Mouse (Mus musculus) retina, postnatal 1 day (tissue): ENCODE measurements at regions not wholly inside any gene's neighbourhood (a gene's known extent, or its start where the extent isn't known, plus 50 kb on each side); places are given as distances from the start of the nearest gene placed in this dataset.

Experiments
- DNase-seq: peaks from one replicate; pipeline ENCODE4 v3.0.0-alpha.2; 2012

DNA sequence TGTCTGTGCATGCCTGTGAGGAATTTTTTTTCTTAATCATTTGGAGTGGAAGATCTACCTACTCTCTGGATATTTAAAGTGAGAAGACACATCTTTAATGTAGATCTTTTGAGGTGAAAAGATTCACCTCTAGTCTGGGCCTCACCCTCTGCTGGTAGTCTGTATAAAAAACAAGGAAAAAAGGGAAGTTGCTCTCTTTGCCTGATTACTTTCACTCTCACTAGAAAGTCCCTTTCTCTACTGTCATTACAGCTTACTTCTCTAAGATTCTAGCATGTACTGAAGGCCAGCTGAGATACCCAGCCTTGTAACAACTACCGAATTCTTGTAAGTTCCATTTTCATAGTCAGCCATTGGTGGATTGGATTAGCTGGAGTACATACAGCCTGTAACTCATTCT, 3791.9 kb downstream of the 9330182O14Rik start:
- no peak for DNase-seq

GRCm38 (mm10) chr15:43933608-43934007, 3799.4 kb downstream of the 9330182O14Rik start:
- no peak for DNase-seq

- peak; percentile 11 for DNase-seq
Measured at GRCm38 (mm10) chr15:43940424-43940823, 3806.3 kb downstream of the 9330182O14Rik start.

- no peak for DNase-seq
Measured at GRCm38 (mm10) chr15:43940905-43941304, 3806.7 kb downstream of the 9330182O14Rik start.

DNA sequence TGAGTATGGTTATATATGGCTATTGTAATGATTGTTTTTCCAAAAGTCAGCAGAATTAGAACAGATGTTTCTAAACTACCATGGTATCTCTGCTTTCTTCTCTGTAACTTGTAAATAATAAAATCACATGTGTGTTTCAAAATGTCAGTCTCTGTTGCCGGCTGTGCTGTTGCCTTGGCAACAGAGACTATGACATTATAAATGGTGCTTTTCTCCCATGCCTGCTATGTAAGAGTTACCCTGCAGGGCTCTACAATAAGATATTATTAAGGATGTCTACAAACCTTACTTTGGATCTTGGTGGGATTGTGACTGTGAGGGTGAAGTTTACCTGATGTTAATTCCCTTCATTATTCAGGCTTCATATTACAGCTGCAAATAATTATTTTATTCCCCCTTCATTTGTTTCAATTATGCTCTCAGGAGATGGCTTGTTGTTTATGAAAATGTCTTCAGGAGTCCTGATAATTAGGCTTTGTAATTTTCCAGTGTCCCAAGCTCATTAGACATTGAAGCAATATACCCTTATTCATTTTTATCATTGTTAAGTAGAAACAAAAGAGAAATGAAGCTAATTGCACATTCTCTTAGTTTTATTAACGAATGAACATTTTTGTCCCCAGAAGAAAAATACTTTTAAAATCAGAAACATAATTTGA, 3808.0 kb downstream of the 9330182O14Rik start:
- DNase-seq = no peak

DNA sequence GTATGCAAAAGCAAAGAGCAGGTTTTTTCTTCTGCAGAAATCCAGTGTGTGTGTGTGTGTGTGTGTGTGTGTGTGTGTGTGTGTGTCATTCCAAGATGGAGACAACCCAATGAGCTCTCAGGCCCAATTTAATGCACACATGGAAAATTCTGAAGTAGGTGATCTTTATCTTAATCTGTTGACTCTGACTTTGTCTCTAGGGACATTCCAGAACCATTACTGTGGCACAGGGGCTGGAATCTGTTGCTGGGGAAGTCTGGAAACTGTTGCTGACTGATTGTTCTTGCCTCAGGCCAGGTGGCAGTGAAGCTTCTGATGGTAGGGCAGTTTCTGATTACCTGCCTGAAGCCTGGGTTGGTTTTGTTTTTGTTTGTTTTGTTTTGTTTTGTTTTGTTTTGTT, 3850.8 kb downstream of the 9330182O14Rik start:
- DNase-seq = no peak

- peak; percentile 51 for DNase-seq
Measured at GRCm38 (mm10) chr15:43991229-43991628, 3857.1 kb downstream of the 9330182O14Rik start.

GRCm38 (mm10) chr15:43992936-43993335, 3858.8 kb downstream of the 9330182O14Rik start:
- no peak for DNase-seq

DNA sequence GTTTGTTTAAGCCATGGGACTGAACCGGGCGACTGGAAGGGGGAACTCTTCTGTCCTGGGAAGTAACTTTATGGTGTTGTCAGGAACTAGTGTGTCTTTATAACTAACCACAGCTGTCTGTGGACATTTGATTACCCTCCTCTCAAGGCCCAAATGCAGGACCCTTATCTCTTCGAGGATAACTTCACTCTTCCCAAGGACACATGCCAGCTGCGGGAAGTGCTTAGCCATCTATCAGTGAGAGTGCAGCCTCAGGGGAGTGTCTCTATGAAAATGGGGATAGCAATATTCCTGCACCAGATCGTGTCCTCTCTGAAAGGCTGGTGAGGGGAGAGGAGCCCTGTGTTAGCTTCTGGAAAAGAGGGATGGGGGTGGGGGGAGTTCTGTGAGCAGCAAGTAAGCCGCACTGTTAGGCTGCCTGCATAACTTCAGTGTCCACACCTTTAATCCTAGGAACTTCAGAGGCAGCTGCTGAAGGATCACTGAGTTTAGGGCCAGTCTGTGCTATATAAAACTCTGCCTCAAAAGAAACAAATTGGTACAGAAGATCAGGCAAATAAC, 3892.4 kb downstream of the 9330182O14Rik start:
- DNase-seq = peak; percentile 1

DNA sequence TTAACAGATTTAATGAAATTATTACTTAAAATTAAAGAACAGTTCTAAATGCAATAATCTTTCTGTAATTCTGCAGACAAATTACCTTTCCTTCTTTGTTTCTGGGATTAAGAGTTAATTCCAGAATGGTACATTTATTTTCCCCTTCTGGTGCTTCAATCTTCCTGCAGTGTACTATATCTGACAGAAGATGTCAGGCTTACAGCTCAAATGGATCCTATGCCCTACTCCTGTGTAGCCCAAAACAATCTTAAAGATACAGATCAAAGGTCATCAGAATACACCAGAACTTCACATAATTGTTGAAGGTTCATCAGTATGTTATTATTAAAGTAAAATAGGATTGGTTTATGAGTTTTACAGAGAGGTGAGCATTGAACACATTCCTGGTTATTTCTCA, 3901.7 kb downstream of the 9330182O14Rik start:
- DNase-seq = no peak

GRCm38 (mm10) chr15:44037893-44038292, 3903.7 kb downstream of the 9330182O14Rik start:
- DNase-seq = no peak

GRCm38 (mm10) chr15:44050565-44051274, 3916.6 kb downstream of the 9330182O14Rik start:
- no peak for DNase-seq

DNA sequence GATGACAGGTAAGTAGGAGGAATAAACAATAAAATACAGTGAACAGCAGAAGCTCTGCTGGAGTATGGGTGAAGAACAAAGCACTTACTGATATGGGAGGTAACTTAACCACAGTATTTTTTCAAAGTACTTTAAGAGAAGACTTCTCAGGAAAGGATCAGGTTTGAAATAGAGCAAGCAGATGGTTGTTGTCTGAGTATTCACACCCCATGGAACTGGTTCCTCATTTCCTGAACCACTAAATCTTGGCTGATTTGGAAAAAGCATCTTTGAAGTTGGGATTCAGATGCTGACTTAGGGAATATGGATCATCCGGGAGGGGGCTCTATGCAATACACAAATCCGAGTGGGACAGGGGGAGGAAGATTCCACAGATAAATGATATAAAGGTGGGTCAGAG, 3930.7 kb downstream of the 9330182O14Rik start:
- DNase-seq = no peak

- DNase-seq = no peak
Measured at GRCm38 (mm10) chr15:44083680-44084079, 3949.5 kb downstream of the 9330182O14Rik start.

DNA sequence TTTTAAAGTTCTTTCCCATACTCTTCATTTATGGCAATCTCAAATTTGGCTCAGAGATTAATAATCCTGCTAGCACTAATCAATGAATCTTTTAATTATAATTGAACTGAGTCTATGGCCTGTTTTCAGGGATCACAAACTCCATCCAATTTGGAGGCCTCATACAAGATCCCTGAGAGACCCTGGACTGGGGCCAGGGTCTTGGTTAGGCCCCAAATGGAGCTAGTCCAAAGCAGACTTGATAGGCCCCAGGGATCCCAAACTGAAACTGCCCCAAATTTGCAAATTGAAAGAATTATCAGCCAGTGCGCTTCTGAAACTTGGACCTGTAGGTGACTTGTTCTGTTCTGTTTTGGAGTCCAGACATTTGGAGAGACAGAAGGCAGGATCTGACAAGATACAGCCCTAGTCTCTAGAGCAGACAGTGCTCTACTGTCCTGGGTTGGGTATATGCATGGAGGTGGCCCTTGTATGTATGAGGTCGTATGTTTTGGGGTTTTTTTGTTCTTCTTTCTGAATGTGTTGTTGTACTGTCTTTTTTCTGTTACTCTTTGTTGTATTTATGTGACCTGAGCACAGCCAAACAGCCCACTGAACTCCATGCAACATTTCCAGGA, 3978.3 kb downstream of the 9330182O14Rik start:
- no peak for DNase-seq

- DNase-seq = no peak
Measured at GRCm38 (mm10) chr15:44134213-44134612, 4000.0 kb downstream of the 9330182O14Rik start.
